Mouse (Mus musculus) liver, adult 2 months (tissue): ENCODE measurements around the gene Ppp1r13b.

Experiments
- CTCF ChIP-seq: fragments of 200-500 bp; IDR thresholded peaks from 2 replicates; pipeline ENCODE4 v1.5.1; 2011; ENCODE audit warnings: low read depth, low read length, control low read depth
- POLR2A ChIP-seq: fragments of 200-500 bp; IDR thresholded peaks from 2 replicates; pipeline ENCODE4 v1.6.1; 2011; ENCODE audit warnings: low read length, control low read depth; ENCODE audit not compliant: insufficient read depth; ENCODE audit errors: extremely low read depth

DNA sequence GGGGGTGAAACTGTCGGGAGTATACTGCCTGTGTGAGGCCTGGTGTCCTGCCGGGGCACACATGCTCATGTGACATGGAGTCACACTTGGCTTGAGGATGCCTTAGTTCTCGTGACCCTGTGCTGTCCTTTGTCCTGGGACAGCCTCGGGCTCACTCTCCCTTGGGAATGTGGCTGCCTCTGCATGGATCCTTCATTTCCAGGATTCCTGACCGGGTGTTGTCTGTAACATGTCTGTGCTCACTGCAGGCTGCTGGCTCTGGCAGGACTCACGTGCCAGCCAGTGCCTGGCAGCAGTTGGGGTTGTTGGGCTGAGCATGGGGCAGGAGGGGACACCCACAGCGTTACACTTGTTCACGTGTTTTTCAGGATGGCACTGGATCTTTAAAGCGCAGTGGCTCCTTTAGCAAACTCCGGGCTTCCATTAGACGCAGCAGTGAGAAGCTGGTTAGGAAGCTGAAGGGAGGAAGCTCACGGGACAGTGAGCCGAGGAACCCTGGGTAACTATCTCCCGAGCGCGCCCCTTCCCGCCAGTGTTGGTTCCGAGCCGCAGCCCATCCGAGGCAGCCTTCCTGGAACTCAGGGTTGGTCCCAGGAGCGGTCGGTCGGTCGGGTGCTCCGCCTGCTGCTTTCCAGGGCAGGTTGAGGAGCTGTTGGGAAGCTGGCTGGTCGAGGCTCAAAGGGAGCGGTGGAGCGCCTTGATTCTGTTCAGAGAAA, 112.6 kb downstream of the Ppp1r13b start:
- TF ChIP-seq CTCF = no peak
- TF ChIP-seq POLR2A = no peak
